Comparison of ENCODE assay signal across 17 mouse cellular contexts in genomic region chr14:119656936-119657335, GRCm38 (mm10).
A peak's percentile ranks its signal among the peaks of the same experiment; 100 is the strongest.
DNase-seq lines count a peak whose midpoint lies in the region.
"Had no signal": no experiment of that assay in that cellular context is flagged by ENCODE, and none has a peak within 500 bp of the region (broad histone marks: within the 10 kb centered on the region; RNA-seq: fewer than 3 reads in every experiment).

No protein-coding gene starts in this region.

- intact Hi-C loops in heart, postnatal 10 days (cut with DNase I): no loop called here

- peak; percentile 49 to 56 for DNase-seq in cerebellum, postnatal 10 days
- DNase-seq in cerebellum, adult 9-10 months: no peak
- DNase-seq in cerebellum, postnatal 14 days: peak; percentile 34 to 50
- no peak for DNase-seq in cerebellum, postnatal 36 days
- peak; percentile 23 to 26 for DNase-seq in cerebellum, postnatal 25 days
- no peak for DNase-seq in cerebellum, adult 11-12 months
- peak; percentile 49 for DNase-seq in heart, adult 11 months
- no peak for DNase-seq in heart, postnatal 10 days
- DNase-seq: adrenal gland, adult 2 months; adrenal gland, adult 8-10 months; adrenal gland, postnatal 10 days; adrenal gland, postnatal 14 days; adrenal gland, postnatal 25 days; adrenal gland, postnatal 36 days; B cell, adult 2 months; cerebellum, adult 11 months; cerebellum, adult 18-20 months had no signal

Comparison
In these comparisons a context has a peak if more than half of its experiments do, and no peak if none do; other contexts are left out.
1. DNase-seq: peak in cerebellum, postnatal 10 days (2 of 2), cerebellum, postnatal 14 days (2 of 2), cerebellum, postnatal 25 days (2 of 2) and heart, adult 11 months (single experiment); none in cerebellum, adult 9-10 months (single experiment), cerebellum, postnatal 36 days (0 of 2), cerebellum, adult 11-12 months (single experiment) and heart, postnatal 10 days (0 of 2).